In genomic region chr5:148909057-148909395, GRCm38 (mm10) we compare ENCODE assay signal across 8 mouse cellular contexts. TPM values are rescaled to one million over a fixed set of nuclear protein-coding genes. Genes with fewer than 3 reads are reported as not detected.
DNase-seq lines count a peak whose midpoint lies in the region; ATAC-seq and TF ChIP-seq lines count a peak whose summit lies in the region.

No protein-coding gene starts in this region.

- no peaks in the 10 kb centered on the region for H3K9me3 ChIP-seq in kidney, embryonic 15.5 days (replicated peaks)
- peaks cover 6% of the 10 kb centered on the region; the same call in 1 of the 2 replicates for H3K9me3 ChIP-seq in heart, embryonic 13.5 days
- peaks cover 3% of the 10 kb centered on the region; the same call in 1 of the 2 replicates for H3K9me3 ChIP-seq in liver, embryonic 14.5 days (ENCODE audit: control insufficient read depth, low read length)

- peak overlapping the region; percentile 43 for H3K27ac ChIP-seq in kidney, embryonic 15.5 days
- peak overlapping the region; percentile 74 for H3K27ac ChIP-seq in heart, embryonic 13.5 days (replicated peaks)
- no peak overlapping the region for H3K27ac ChIP-seq in liver, embryonic 14.5 days

- no peaks in the 10 kb centered on the region for H3K27me3 ChIP-seq in kidney, embryonic 15.5 days
- H3K27me3 ChIP-seq in heart, embryonic 13.5 days (replicated peaks) = no peaks in the 10 kb centered on the region
- H3K27me3 ChIP-seq in liver, embryonic 14.5 days (ENCODE audit: control insufficient read depth, insufficient read depth, low read length) = no peaks in the 10 kb centered on the region

- peaks cover 23% of the 10 kb centered on the region for H3K36me3 ChIP-seq in kidney, embryonic 15.5 days
- peaks cover 41% of the 10 kb centered on the region for H3K36me3 ChIP-seq in heart, embryonic 13.5 days
- H3K36me3 ChIP-seq in liver, embryonic 14.5 days (replicated peaks; ENCODE audit: control insufficient read depth, insufficient read depth, low read depth) = peaks cover 11% of the 10 kb centered on the region

- peaks cover 30% of the 10 kb centered on the region for H3K4me1 ChIP-seq in kidney, embryonic 15.5 days
- H3K4me1 ChIP-seq in heart, embryonic 13.5 days = peaks cover 40% of the 10 kb centered on the region
- H3K4me1 ChIP-seq in liver, embryonic 14.5 days (replicated peaks; ENCODE audit: control insufficient read depth in 2 of 2, insufficient read depth in 2 of 2, low read length in 1 of 2) = peaks cover 27 to 36% of the 10 kb centered on the region in 2 experiments

- TF ChIP-seq EP300 in liver, embryonic 14.5 days (IDR thresholded peaks at IDR 0.05; ENCODE audit: low read depth) = no peak

- 0 out of 2 replicates have a peak, but pooled peaks have one; percentile 20 for TF ChIP-seq CTCF in liver, embryonic 14.5 days (IDR thresholded peaks at IDR 0.05; ENCODE audit: low read depth)

- no peak overlapping the region for H3K4me2 ChIP-seq in kidney, embryonic 15.5 days
- H3K4me2 ChIP-seq in heart, embryonic 13.5 days = peak overlapping the region; percentile 39
- no peak overlapping the region for H3K4me2 ChIP-seq in liver, embryonic 14.5 days (ENCODE audit: low read depth)

- WGBS in kidney, embryonic 15.5 days = 25% methylated on average over 7 of the region's 7 CpGs
- WGBS in heart, embryonic 13.5 days = 12% methylated on average over 7 of the region's 7 CpGs
- 46% methylated on average over 7 of the region's 7 CpGs for WGBS in liver, embryonic 14.5 days (ENCODE audit: insufficient replicate concordance)

- no peak for DNase-seq in kidney, adult 11 months
- peak; percentile 90 for DNase-seq in brain, adult 2 months (ENCODE audit: low read depth, low spot score)
- no peak for DNase-seq in liver, embryonic 14.5 days (ENCODE audit: low read depth in 3 of 3, low spot score in 3 of 3)
- DNase-seq in telencephalon, adult 2 months (ENCODE audit: low read depth, low spot score) = peak; percentile 60
- no peak for DNase-seq in adipocyte (ENCODE audit: low spot score)
- no peak for DNase-seq in adrenal gland, adult 8-10 months

- no peak overlapping the region for H3K9ac ChIP-seq in kidney, embryonic 15.5 days
- peak overlapping the region; percentile 50; the same call in 1 of the 2 replicates for H3K9ac ChIP-seq in heart, embryonic 13.5 days
- no peak overlapping the region for H3K9ac ChIP-seq in liver, embryonic 14.5 days (replicated peaks)

- no peak overlapping the region for H3K4me3 ChIP-seq in kidney, embryonic 15.5 days (replicated peaks)
- H3K4me3 ChIP-seq in heart, embryonic 13.5 days = no peak overlapping the region
- no peak overlapping the region for H3K4me3 ChIP-seq in liver, embryonic 14.5 days (ENCODE audit: insufficient read depth in 1 of 2, low read depth in 2 of 2, low read length in 2 of 2)

- ATAC-seq in kidney, embryonic 15.5 days (replicated peaks; ENCODE audit: low FRiP score) = peak; percentile 74; the same call in 1 of the 2 replicates
- peak; percentile 47; the same call in 1 of the 2 replicates for ATAC-seq in heart, embryonic 13.5 days (ENCODE audit: extremely low read depth, insufficient number of reproducible peaks, low FRiP score, low TSS enrichment)
- no peak for ATAC-seq in liver, embryonic 14.5 days (ENCODE audit: insufficient read depth)

RNA-seq across cellular contexts. Expression of gene Katnal1, which starts 20.1 kb away (rescaled TPM):
- polyA plus RNA-seq in kidney, embryonic 15.5 days (2015; fragmentation: Nextera tagmentation; extraction: Ambion mirVana) = 10.1 and 13.7 TPM in 2 replicates
- polyA plus RNA-seq in heart, embryonic 13.5 days (2015; fragmentation: Nextera tagmentation; extraction: Ambion mirVana) = 10.1 and 13.3 TPM in 2 replicates
- polyA plus RNA-seq in liver, embryonic 14.5 days (2012; rRNA removed) = 3.9 and 5.1 TPM in 2 replicates
- polyA plus RNA-seq in liver, embryonic 14.5 days (2014; fragmentation: Nextera tagmentation; extraction: Ambion mirVana) = 7.6 and 8.3 TPM in 2 replicates
- total RNA-seq in adrenal gland, adult 8-10 months (2022) = 10 to 100 TPM in 3 of 4 experiments, 1 to 10 TPM in 1; 9.6 to 19.8 (median 13.2) TPM

Comparison
In these comparisons a context has a peak if more than half of its experiments do, and no peak if none do; other contexts are left out.
1. DNase-seq: peak in brain, adult 2 months (single experiment) and telencephalon, adult 2 months (single experiment); none in kidney, adult 11 months (single experiment), liver, embryonic 14.5 days (0 of 3), adipocyte (single experiment) and adrenal gland, adult 8-10 months (single experiment).